Mouse (Mus musculus): Measurements from ENCODE around the gene Ube2g1.

Gene Ube2g1

DNA sequence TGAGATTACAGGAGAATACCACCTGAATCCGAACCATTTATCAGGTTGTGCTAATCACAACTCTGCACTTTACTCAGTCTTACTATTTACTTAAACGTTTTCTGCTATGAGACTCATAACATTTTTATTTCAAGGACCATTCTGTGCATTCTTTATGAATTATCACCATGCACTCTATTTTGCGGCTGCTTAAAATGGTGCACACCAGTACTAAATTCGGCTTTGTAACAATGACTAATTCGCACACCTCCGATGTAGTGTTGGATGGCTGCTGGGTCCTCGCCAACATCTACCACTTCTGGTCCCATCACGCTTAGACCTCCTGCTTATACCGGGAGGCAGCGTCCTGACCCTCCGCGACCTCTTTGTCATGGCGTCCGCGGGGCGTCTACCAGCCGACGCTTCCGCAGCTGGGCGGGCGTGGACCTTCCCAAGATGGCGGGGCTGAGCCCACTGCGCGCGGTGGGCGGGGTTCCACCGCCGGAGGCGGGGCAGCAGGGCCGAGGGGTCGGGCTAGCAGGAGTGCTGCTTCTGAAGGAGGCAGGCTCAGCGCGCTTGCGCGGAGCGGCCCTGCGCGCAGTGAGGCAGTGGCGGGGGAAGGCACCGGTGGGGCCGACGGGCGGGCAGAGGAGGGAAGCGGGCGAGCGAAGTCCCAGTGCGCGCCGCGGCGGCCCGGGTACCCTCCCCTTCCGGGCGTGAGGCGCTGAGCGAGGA, at the start of gene Ube2g1:
Gene Ube2g1 (plus strand): TSS at position 590 of the 714 bp plus-strand sequence.
- DNase-seq (ENCODE audit: low read depth, low spot score), result peak; percentile 100

DNA sequence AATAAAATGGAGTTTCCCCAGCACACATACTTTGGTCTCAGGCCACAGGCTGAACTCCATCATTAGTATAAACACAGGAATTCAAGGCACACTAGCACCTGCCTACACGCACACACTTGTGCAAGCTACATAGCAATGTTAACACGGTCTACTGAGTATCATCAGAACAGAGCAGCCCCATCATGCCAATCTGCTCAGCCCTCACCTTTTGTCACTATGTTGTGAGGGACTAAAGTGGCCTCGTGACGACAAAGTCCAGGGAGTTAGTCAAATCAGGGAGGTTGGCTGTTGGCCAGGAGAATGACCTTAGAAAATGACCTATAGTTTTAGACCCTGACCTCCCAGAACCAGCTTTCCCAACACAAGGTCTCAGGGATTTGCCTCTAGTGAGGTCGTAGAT, 48.9 kb upstream of the Ube2g1 start:
- DNase-seq (ENCODE audit: low read depth, low spot score), result no peak

DNA sequence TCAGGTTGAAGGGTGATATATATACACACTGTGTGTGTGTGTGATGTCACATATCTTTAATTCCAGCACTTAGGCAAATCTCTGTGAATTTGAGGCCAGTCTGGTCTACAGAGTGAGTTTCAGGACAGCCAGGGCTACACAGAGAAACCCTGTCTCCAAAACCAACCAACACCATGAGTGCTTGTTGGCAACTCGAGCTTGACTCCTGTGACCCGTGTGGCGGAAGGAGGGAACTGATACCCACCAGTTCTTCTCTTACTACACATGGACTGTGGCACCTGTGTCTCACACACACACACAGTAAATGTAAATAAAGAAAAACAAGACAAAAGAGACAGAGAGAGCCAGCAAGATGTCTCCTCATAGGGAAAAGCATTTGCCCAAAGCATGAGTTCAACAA, 46.4 kb upstream of the Ube2g1 start:
- no peak for DNase-seq (ENCODE audit: low read depth, low spot score)

DNA sequence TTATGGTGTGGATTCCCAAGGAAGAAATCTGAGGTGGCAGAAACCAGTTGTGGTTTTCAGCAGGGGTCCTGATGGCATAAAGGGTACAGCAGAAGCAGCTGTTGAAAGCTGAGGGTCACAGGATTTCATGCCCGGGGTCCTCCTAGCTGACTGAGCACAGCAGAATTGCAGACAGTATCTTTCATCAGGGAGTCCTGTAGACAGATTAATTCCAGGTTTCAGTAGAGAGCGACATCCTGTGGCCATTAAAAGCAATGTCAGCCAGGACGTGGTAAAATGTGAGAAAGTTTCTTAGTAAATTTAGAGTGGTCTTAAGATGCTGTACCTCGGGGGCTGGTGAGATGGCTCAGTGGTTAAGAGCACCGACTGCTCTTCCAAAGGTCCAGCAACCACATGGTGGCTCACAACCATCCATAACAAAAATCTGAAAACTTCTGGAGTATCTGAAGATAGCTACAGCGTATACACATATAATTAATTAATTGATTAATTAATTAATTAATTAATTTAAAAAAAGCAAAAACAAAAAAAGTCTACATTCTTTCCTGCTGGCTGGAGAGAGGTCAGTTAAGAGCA, 42.8 kb upstream of the Ube2g1 start:
- DNase-seq (ENCODE audit: low read depth, low spot score), result peak; percentile 51

DNA sequence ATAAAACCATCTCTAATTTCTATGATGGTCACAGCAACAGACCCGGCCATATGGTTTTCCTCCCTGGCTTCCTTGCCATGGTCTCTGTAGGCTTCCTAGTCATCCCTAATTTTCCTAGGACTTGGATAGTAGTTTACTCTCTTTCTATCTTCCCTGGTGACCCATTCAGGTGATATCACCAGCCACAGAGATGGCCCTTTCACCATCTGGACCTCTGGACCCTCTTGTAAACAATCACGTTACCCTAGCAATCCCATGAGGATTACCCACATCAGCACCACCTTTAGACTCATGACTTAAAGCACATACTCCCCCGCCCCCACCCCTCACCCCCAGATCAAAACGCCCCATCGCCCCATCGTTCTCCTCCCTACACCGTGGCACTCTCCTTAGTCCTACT, 40.8 kb upstream of the Ube2g1 start:
- no peak for DNase-seq (ENCODE audit: low read depth, low spot score)

DNA sequence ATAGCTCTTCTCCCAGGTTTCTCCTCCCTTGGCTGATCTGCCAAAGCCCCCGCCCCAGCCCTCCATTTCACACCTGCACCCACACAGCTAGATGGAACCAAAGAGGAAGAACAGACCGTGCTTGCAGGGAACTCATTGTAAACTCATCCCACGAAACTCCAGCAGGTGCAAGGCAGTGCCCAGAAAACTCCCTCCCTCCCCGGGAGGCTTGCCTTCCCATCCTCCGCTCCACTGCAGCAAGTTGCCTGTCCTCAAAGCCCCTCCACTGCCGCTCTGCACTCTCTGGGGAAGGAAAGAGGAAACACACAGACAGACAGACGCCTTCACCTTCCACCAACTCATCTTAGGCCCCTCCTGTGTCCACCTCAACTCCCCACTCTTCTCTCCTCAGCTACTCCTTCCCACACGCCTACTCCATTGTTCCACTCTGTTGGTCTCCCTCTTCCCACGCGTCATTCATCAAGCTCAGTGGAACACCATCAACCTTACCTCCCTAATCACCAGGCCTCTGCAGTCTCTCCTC, 40.2 kb upstream of the Ube2g1 start:
- no peak for DNase-seq (ENCODE audit: low read depth, low spot score)

DNA sequence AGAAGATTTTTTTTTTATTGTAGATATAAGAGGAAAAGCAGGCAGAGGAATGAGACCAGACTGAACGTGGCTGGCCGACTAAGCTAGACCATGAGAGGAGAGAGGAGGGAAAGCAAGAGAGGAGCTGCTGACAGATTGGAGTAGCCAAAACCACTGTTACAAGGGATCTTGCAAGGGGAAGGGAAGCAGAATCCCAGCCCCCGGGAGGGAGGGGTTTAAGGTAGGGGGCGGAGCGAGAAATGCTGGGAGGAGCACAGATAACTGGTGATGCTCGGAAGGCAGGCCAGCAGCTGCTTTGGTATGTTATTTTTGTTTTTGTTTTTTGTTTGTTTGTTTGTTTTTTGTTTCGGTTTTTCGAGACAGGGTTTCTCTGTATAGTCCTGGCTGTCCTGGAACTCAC, 38.0 kb upstream of the Ube2g1 start:
- DNase-seq (ENCODE audit: low read depth, low spot score), result no peak

DNA sequence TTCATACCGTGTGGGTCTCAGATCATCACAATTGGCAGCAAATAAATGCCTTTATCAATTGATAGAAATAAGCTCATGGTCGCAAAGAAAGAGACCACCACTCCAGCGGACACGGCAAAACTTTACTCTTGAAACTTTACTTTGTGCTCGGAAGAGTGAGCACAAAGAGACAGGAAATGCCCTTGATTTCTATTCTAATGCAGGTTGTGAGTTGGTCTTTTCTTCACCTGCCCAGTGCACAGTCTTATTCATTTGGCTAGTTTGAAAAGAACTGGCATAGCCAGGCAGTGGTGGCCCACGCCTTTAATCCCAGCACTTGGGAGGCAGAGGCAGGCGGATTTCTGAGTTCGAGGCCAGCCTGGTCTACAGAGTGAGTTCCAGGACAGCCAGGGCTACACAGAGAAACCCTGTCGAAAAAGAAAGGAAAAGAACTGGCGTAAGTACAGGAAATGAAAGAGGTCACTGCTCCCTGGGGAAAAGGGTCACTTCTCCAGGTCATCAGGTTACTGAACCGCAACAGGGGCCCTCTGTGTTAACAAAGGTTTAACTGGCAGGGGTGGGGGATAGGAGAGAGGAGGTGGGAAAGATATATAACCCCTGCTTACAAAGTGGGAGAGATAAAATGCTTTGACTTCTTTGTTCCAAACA, 37.3 kb upstream of the Ube2g1 start:
- DNase-seq (ENCODE audit: low read depth, low spot score), result no peak

DNA sequence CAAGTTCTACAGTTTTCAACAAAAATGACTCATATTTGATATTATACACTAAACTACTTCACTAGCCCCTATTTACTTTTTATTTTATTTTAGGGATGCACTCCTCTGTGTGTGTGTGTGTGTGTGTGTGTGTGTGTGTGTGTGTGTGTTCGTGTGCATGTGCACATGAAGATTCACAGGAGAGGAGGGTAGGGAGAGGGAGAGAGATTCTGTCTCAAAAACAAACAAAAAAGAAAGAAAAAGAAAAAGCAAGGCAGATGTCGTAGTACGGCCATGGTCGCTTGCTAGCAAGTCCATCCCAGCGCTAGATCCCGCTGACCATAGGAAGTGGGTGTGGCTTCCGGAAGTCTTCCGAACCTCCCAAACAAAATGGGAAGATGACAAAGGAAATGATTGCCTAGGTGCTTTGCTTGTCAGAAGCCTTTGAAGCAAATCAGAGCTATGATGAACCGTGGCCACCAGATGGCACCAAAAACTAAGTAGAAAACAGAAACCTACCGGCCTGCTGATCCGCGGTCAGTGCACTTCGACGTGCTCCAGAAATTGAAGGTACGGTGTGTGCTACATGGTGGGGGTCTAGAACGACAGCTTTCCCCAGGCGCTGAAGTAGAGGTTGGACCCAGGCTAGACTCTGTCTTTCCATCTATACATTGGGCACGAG, 36.6 kb upstream of the Ube2g1 start:
- DNase-seq (ENCODE audit: low read depth, low spot score), result peak; percentile 89

DNA sequence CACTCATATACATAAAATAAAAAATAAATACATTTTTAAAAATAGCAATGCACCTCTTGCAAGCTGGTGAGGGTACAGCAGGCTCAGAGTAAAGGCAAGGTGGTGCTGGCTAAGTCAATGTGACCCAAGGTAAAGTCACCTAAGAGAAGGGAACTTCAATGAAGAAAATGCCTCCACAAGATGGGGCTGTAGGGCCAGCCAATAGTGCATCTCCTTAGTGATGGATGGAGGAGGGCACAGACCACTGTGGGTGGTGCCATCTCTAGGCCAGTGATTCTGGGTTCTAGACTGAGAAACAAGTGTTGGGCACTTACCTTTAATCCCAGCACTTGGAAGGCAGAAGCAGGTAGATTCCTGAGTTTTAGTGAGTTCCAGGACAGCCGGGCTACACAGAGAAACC, 33.3 kb upstream of the Ube2g1 start:
- peak; percentile 64 for DNase-seq (ENCODE audit: low read depth, low spot score)

DNA sequence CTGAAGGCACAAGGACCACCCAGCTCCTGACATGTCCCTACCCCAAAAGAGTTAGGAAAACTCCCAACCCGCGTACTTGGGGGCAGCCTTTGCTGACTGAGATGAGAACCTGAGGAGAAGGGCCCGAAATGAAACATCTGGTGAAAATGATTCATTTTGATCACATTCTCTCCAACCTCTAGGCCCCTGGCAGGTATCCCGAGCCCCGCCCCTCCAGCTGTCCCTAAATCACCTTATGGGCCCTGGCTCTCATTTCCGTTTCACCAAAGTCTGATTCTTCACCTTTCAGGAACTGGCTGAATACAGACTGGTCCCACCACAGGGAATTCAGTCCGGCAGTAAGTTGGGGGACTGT, 31.0 kb upstream of the Ube2g1 start:
- DNase-seq (ENCODE audit: low read depth, low spot score), result no peak

DNA sequence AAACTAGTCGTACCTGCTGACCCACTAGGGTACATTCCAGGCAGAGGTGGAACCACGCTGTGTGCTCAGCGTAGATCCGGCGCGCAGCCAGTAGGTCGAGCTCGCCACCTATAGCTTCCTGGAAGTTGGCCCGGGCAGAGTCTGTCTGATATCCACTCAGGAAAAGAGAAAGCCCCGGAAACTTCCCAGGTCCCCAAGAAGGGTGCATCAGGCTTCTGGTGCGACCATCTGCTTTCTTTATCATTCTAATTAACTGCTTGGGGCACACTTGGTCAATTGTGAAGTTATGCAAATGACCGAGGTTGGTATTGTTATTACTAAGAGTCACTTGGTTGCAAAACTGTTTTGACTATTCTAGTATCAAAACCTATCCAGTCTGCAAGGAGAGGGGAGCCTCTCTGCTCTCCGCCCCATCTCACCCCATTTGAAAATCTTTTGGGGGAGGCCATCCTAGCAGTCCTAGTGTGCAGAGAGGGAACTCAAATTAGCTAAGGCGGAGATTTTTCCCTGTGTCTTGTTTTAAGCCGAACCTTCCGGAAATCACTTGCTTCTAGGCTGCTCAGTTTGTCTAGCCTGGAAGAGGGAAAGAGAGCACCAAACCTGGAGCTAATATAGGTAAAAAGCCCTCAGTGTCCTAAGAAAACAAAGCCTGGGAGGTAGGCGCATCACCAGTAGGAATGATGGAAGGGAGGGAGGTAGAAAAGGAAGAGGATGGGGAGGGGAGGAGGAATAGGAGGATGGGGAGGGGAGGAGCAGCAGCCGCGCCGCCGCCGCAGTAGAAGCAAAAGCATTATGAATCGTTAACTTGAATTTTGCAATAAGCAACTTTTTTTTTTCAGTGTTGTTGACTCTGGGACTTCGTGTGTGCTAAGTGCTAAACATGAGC, 30.4 kb upstream of the Ube2g1 start:
- peak; percentile 36 for DNase-seq (ENCODE audit: low read depth, low spot score)

DNA sequence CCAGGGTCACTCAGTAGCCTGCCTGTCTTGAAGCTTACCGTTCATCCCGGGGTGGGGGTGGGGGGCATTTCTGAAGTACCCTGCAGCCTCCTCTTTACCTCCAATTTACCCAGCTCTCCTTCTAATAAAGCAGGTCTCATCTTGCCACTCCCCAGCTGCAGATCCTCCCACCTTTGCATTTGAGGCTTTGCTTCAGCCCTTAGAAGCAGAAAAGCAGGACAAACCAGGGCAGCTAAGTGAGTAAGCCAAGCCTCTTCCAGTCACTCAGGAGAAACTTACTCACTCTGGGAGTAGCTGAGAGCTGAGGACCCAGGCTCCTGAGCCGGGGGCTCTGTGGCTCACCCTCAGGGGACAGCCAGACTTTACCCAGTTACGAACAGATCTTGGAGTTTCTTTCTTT, 28.6 kb upstream of the Ube2g1 start:
- no peak for DNase-seq (ENCODE audit: low read depth, low spot score)

DNA sequence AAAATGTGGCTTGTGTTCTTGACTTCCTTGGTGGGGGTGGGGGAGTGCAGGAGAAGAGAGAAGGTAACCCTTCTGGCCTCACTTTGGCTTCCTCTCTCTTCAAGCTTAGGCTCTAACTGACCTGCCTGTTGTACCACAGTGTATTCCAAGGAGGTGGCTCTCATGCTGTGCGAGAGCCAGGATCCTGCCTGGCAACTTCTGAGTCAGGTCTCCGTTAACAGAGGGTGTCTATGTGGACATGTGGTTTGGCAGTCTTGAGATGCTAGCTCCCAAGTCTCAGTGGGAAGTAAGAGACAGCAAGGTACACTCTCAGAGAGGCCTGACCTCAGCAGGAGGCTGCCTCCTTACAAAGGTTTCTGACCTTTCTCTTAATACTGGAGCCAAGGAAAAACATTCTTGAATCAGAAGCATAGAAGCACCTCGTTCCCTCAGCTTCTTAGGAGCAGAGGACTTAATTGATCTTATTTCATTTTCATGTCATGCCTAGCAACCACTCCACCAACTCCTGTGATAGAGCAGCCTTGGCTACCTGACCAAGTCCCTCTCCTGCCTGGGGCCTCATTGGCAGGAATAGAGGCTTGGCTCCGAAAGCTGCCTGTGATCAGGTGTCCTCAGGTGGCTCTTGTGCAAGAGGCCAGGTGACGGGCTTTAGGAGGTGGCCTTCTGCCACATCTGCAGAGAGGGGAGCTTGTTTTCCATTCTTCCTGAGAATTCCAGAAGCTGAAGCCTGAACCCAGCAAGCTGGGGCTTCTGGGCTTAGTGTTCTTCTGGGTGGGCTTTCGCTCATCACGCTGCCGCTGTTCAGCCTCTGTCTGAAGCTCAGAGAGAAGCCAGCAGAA, 25.3 kb upstream of the Ube2g1 start:
- DNase-seq (ENCODE audit: low read depth, low spot score), result no peak

DNA sequence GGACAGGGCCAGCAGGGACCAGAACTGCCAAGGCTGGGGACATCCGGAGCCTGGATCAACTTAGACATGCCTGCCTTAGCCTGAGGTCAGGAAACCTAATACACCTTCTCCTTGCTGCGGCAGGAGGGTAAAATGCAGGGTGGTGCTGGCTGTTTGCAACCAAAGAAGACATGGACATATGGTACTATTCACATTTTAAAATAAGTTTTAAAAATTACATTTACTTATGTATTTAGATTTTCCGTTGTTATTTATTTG, 24.7 kb upstream of the Ube2g1 start:
- DNase-seq (ENCODE audit: low read depth, low spot score), result no peak

DNA sequence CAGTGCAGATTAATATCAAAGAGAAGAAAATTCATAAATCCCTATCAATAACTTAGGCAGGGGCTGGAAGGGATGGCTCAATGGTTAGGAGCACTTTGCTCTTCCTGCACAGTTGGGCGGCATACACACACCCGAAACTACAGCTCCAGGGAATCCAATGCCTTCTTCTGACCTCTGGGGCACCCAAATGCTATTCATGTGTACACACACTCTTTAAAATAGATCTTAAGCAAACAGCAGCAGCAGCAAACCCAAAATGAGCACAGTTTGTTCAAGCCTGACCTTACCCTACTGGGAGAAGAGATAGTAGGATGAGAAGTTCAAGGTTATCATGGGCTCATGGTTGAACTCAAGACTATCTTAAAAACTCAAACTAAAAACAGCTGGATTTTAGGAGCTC, 24.0 kb upstream of the Ube2g1 start:
- DNase-seq (ENCODE audit: low read depth, low spot score), result no peak

DNA sequence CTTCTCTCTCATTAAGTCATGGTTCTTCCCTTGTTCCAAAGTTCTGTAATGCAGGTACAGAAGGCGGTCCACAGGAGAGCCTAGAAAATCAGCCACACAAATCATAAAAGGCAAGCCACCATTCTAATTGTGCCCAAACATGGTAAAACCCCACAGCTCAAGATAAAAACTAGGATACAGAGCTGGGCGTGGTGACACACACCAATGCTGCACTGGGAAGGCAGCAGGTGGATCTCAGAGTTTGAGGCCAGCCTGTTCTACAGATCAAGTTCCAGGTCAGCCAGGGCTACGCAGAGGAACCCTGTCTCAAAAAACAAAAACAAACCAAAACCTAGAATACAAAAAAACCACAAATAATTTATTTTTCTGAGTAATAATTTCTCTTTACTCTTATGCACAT, 20.5 kb upstream of the Ube2g1 start:
- no peak for DNase-seq (ENCODE audit: low read depth, low spot score)

DNA sequence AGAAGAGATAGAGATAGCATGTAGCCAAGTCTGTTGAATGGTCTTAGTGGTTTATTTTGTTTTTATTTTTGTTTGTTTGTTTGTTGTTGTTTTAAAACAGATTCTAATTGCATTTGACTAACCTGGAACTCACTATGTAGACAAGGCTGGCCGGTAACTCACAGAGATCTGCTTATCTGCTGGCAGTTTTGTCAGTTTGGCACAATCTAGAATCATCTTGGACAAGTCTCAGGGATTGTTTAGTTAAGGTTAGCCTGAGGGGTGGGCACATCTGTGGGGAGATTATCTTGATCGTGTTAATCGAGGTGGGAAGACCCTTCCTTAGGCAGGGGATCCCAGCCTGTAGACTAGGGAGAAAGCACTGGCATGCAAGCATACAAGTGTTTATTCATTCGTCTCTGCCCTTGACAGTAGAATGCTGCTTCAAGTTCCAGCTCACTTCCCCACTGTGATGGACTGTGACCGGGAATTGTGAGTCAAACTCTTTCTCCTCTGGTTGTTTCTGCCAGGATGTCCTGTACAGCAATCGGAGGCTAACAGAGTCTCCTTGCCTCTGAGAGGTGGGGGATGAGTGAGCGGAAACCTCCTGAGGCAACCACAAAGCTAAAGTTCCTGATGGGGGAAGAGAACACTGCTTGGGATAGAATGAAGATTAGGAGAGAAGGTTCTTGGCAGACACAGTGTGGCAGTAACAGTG, 19.4 kb upstream of the Ube2g1 start:
- no peak for DNase-seq (ENCODE audit: low read depth, low spot score)

DNA sequence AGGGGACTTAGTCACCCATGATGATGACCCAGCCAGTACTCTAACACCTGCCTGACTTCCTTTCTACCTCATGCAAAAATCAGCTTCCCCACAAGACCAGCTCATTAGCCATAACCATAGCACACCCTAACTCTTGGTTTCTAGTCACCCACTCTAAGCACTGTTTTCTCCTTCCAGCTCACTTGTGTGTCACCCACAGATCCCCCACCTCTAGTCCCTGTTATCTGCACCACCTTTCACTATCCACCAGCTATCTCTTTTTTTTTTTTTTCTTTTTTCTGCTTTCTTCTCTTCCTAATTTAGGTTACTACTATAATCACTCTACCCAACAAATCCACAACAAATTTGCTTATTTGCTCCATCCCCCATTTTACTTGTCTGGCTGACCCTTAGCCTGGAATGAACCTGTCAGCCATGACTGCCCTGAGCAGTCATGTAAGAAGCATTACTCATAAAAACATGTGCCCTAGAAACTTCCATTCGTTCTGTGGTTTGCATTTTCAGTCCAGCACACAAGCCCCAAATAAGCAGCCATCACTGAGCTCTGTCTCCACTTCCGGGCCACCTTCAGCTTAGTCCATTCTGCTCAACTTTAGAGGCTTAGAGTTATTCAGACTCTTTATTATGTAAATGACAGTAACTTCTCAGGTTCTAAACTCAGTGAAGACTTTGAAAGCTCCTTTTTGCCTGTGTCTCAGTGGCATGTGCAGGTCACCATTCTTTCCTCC, 11.9 kb upstream of the Ube2g1 start:
- DNase-seq (ENCODE audit: low read depth, low spot score), result no peak

DNA sequence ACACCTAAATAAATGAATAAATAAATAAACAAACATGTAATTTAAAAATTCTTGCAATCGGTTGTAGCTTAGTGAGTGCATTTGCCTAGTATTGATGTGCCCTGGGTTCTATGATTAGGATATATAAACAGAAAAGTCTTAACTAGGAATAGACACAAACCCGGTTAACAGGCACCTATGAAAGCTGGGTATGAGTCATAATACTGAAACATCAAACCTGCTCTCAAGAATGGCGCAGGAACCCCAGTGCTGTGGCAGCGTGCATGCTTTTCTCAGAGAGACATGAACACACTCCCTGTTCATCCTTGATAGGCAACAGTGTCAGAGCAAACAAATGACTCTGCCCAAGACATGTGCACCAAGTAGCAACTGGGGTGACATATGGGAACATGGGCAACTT, 9.3 kb upstream of the Ube2g1 start:
- DNase-seq (ENCODE audit: low read depth, low spot score), result no peak

All from CD4-positive, CD25-positive, alpha-beta regulatory T cell, adult 2 months (primary cell).